ENCODE assay signal across 15 mouse cellular contexts in genomic region chr2:166676498-166676897, GRCm38 (mm10). TPM values are rescaled to one million over a fixed set of nuclear protein-coding genes. Genes with fewer than 3 reads are reported as not detected.
DNase-seq lines count a peak whose midpoint lies in the region; ATAC-seq lines count a peak whose summit lies in the region.
"Had no signal": no experiment of that assay in that cellular context is flagged by ENCODE, and none has a peak within 500 bp of the region (broad histone marks: within the 10 kb centered on the region; RNA-seq: fewer than 3 reads in every experiment).

No protein-coding gene starts in this region.

- 91% methylated on average over 14 of the region's 14 CpGs for WGBS in forebrain, embryonic 10.5 days
- 56% methylated on average over 14 of the region's 14 CpGs for WGBS in hindbrain, embryonic 13.5 days
- 54% methylated on average over 14 of the region's 14 CpGs for WGBS in neural tube, embryonic 15.5 days

- 0 out of 2 replicates have a peak, but pooled peaks cover 5% of the 10 kb centered on the region for H3K36me3 ChIP-seq in forebrain, embryonic 10.5 days (replicated peaks)
- H3K36me3 ChIP-seq in hindbrain, embryonic 13.5 days: no peaks in the 10 kb centered on the region
- H3K36me3 ChIP-seq in neural tube, embryonic 15.5 days: no peaks in the 10 kb centered on the region
- H3K36me3 ChIP-seq: heart, embryonic 10.5 days; limb, embryonic 13.5 days had no signal

- peak overlapping the region; percentile 81 for H3K27ac ChIP-seq in forebrain, embryonic 10.5 days
- peak overlapping the region; percentile 73 for H3K27ac ChIP-seq in hindbrain, embryonic 13.5 days
- H3K27ac ChIP-seq in neural tube, embryonic 15.5 days (replicated peaks): peak overlapping the region; percentile 65
- H3K27ac ChIP-seq: heart, embryonic 10.5 days; limb, embryonic 13.5 days had no signal

- no peak for ATAC-seq in hindbrain, embryonic 13.5 days (ENCODE audit: low FRiP score)
- ATAC-seq in neural tube, embryonic 15.5 days (ENCODE audit: low FRiP score): no peak
- ATAC-seq: Patski had no signal

- H3K9me3 ChIP-seq in forebrain, embryonic 10.5 days: no peaks in the 10 kb centered on the region
- H3K9me3 ChIP-seq in hindbrain, embryonic 13.5 days: no peaks in the 10 kb centered on the region
- no peaks in the 10 kb centered on the region for H3K9me3 ChIP-seq in neural tube, embryonic 15.5 days (replicated peaks)
- H3K9me3 ChIP-seq: heart, embryonic 10.5 days; limb, embryonic 13.5 days had no signal

- peaks cover 93% of the 10 kb centered on the region for H3K4me1 ChIP-seq in forebrain, embryonic 10.5 days
- H3K4me1 ChIP-seq in hindbrain, embryonic 13.5 days (replicated peaks): peaks cover 75% of the 10 kb centered on the region
- H3K4me1 ChIP-seq in neural tube, embryonic 15.5 days: peaks cover 66% of the 10 kb centered on the region

- H3K9ac ChIP-seq in hindbrain, embryonic 13.5 days: peak overlapping the region; percentile 24; the same call in 1 of the 2 replicates
- H3K9ac ChIP-seq in neural tube, embryonic 15.5 days (replicated peaks): no peak overlapping the region
- H3K9ac ChIP-seq: limb, embryonic 13.5 days had no signal

- DNase-seq in left cerebral cortex, postnatal 14 days (ENCODE audit: low spot score in 2 of 2): peak; percentile 71 to 86
- DNase-seq in left cerebral cortex, postnatal 4 days: no peak
- DNase-seq in forebrain, embryonic 10.5 days (ENCODE audit: extremely low spot score, low spot score): no peak
- no peak for DNase-seq in ovary, adult 18-20 months (ENCODE audit: low spot score)
- DNase-seq in adrenal gland, postnatal 4 days (ENCODE audit: low spot score in 2 of 2): no peak
- no peak for DNase-seq in yolk sac, embryonic 10.5 days (ENCODE audit: low spot score)
- DNase-seq: kidney, postnatal 36 days; lung, adult 2 months had no signal

- intact Hi-C loops in left cerebral cortex, postnatal 14 days (cut with DNase I): no loop called here
- intact Hi-C loops in left cerebral cortex, postnatal 4 days (cut with DNase I): no loop called here

- peak overlapping the region; percentile 34 for H3K4me2 ChIP-seq in hindbrain, embryonic 13.5 days
- no peak overlapping the region for H3K4me2 ChIP-seq in neural tube, embryonic 15.5 days
- H3K4me2 ChIP-seq: limb, embryonic 13.5 days had no signal

- no peaks in the 10 kb centered on the region for H3K27me3 ChIP-seq in forebrain, embryonic 10.5 days (ENCODE audit: poor library complexity, severe bottlenecking)
- H3K27me3 ChIP-seq in hindbrain, embryonic 13.5 days: no peaks in the 10 kb centered on the region
- no peaks in the 10 kb centered on the region for H3K27me3 ChIP-seq in neural tube, embryonic 15.5 days (replicated peaks)
- H3K27me3 ChIP-seq: limb, embryonic 13.5 days had no signal

- no peak overlapping the region for H3K4me3 ChIP-seq in forebrain, embryonic 10.5 days
- no peak overlapping the region for H3K4me3 ChIP-seq in hindbrain, embryonic 13.5 days
- H3K4me3 ChIP-seq in neural tube, embryonic 15.5 days (replicated peaks): no peak overlapping the region
- H3K4me3 ChIP-seq: erythroblast, embryonic 14.5 days; heart, embryonic 10.5 days; limb, embryonic 13.5 days; myocyte had no signal

RNA-seq across cellular contexts. Expression of gene Prex1, which starts 37.1 kb away (rescaled TPM):
- total RNA-seq in left cerebral cortex, postnatal 14 days (2021): 100 to 1,000 TPM; 119 to 132 TPM
- total RNA-seq in left cerebral cortex, postnatal 4 days (2021): 10 to 100 TPM; 56.7 to 56.9 TPM
- polyA plus RNA-seq in forebrain, embryonic 10.5 days (2016; fragmentation: Nextera tagmentation; extraction: Ambion mirVana): 24.3 and 25.5 TPM in 2 replicates
- polyA plus RNA-seq in hindbrain, embryonic 13.5 days (2015; fragmentation: Nextera tagmentation; extraction: Ambion mirVana): 24.7 and 29.7 TPM in 2 replicates
- 22.0 and 24.9 TPM in 2 replicates for polyA plus RNA-seq in neural tube, embryonic 15.5 days (2015; fragmentation: Nextera tagmentation; extraction: Ambion mirVana)
- 10 to 100 TPM; 20.9 to 21.2 TPM for total RNA-seq in adrenal gland, postnatal 4 days (2021)

Comparison
In these comparisons a context has a peak if more than half of its experiments do, and no peak if none do; other contexts are left out.
1. DNase-seq: peak in left cerebral cortex, postnatal 14 days (2 of 2); none in left cerebral cortex, postnatal 4 days (single experiment), forebrain, embryonic 10.5 days (single experiment), ovary, adult 18-20 months (single experiment), adrenal gland, postnatal 4 days (0 of 2) and yolk sac, embryonic 10.5 days (single experiment).
2. Peak in every context shown above with its lines, with median percentiles within 50 percentile points of each other: H3K27ac ChIP-seq.